Mouse (Mus musculus) heart, adult 2 months (tissue): ENCODE data around the gene Unk.

Source experiments
- CTCF ChIP-seq: fragments of 200-600 bp; IDR thresholded peaks from 2 replicates; pipeline ENCODE4 v1.8.1; 2022; ENCODE audit warnings: antibody characterized with exemption, mild to moderate bottlenecking, moderate library complexity
- POLR2A ChIP-seq: fragments of 200-500 bp; IDR thresholded peaks from 2 replicates; pipeline ENCODE4 v1.6.1; 2011; ENCODE audit warnings: mild to moderate bottlenecking, low read depth, low read length, control low read depth; ENCODE audit not compliant: insufficient read depth

- no peak for TF ChIP-seq POLR2A
- no peak for TF ChIP-seq CTCF
These were observed 48.7 kb downstream of the Unk start for GRCm38 (mm10) chr11:116078676-116079320.
